Mouse (Mus musculus) Patski (cell line): ENCODE measurements around the gene Bpifa6. TPM values are rescaled to one million over a fixed set of nuclear protein-coding genes. Genes with fewer than 3 reads are reported as not detected.
"Not testable (repeated sequence)": the region's sequence is repeated elsewhere in the genome, so short reads cannot be mapped to it uniquely, and the experiment has no call there.

Source experiments
- ATAC-seq: fragments of 100-300 bp; one replicate; pipeline ENCODE4 v1.8.0; 2021
- CTCF ChIA-PET: fragments of 350-600 bp; sonication (Branson Sonifier 250); formaldehyde crosslinking; loops from one replicate; lab custom pipeline; 2022; ENCODE audit warnings: inconsistent platforms; lab: Charles Lee
- POLR2A ChIA-PET: fragments of 350-600 bp; sonication (Branson Sonifier 250); formaldehyde crosslinking; loops from one replicate; lab custom pipeline; 2022; ENCODE audit warnings: antibody characterized with exemption, inconsistent platforms; lab: Charles Lee
- DNase-seq: peaks from one replicate; pipeline ENCODE4 v3.0.0-alpha.2; 2011; ENCODE audit warnings: low read depth, low spot score
- H3K27me3 ChIP-seq: fragments of 371-371 bp; one replicate; pipeline ENCODE4 v1.5.1; 2021
- CTCF ChIP-seq: fragments of 100-300 bp; IDR thresholded peaks from one replicate; pipeline ENCODE4 v1.5.1; 2021
- in situ Hi-C: fragments of 300-500 bp; cut with MboI; formaldehyde crosslinking; loops from 3 replicates; pipeline ENCODE4 v1.11.1; 2018; ENCODE audit warnings: low pct_unique_long_range_greater_than_20kb, mixed read lengths
- polyA plus RNA-seq: library from polyadenylated mRNA; unstranded; gene quantifications from one replicate; pipeline ENCODE4 v1.2.3, GENCODE M21; 2021

The Bpifa6 gene
- polyA plus RNA-seq, 1 experiment from 2014 or later, result not detected

DNA sequence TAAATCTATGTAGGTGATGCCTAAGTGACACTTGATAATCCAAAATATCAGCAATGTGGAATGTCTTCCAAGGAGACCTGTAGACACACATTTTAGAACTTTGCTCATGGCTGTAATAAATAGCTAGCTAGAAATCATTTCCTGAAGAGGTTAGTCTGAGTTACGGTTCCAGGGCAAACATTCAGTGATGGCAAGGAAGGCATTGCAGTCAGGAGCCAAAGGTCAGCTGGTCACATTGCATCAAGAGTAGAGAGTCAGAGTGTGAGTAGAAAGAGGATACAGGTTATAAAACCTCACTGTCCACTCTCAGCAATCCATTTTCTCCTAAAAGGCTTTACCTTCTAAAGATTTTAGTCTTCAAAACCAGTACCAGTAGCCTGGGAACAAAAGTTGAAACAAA, 43.2 kb downstream of the Bpifa6 start:
- in situ Hi-C loops, result no loop called here
- TF ChIP-seq CTCF, result no peak
- H3K27me3 ChIP-seq, result peaks cover 26% of the 10 kb centered on the region
- ChIA-PET CTCF (no interaction called here), POLR2A (no interaction called here)
- ATAC-seq (no peak), DNase-seq (no peak)

- POLR2A ChIA-PET, ATAC-seq, CTCF ChIA-PET, H3K27me3 ChIP-seq, in situ Hi-C loops, DNase-seq: not testable (repeated sequence)
These were observed 49.9 kb downstream of the Bpifa6 start for GRCm38 (mm10) chr2:154024676-154025075.

DNA sequence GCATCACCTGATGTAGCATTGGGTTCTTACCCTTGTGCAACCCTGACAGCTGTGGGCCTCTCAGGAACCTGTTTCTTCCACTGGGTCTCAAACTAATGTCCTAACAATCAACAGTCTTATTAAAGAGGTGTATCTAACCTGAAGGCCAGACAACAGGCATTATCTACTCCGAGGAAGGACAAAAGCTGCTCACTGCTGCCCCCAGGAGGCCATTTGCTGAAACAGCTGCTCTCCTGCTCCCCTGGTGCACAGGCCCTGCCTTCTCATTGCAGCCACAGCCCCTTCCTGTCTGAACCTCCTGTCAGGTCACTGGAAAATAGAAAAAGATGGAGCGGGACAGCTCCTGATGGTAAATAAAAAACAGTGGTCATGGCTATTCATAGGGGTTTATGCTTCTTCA, 64.2 kb downstream of the Bpifa6 start:
- peaks cover 8% of the 10 kb centered on the region for H3K27me3 ChIP-seq
- DNase-seq (no peak), ATAC-seq (no peak)
- ChIA-PET CTCF (interaction anchor here (1.0 kb wide), 1 partner anchor 21 kb away, joined by 3 read pairs; no protein-coding TSS in a partner anchor), POLR2A (no interaction called here)
- peak; percentile 64 for TF ChIP-seq CTCF
- in situ Hi-C loops, result no loop called here

DNA sequence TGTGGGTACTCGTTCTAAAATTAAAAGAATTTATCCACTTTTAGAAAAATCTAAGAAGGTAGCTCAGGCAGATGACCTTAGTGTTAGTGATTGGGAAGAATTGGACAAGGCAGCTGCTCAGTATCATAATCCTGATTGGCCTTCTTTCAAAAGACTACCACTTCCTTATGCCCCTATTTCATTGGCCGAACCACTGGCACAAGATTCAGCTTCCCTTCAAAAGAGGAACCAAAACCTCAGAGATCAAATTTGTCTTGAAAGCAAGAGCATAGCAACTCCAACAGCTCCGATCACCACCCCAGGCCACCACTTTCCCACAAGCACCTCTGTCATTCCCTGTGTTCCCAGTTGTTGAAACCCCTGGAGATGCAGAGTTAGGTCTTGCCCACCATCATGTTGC, 70.0 kb downstream of the Bpifa6 start:
- in situ Hi-C loops, result no loop called here

More for the DNA sequence above, 70.0 kb downstream of the Bpifa6 start:
- POLR2A ChIA-PET, result no interaction called here
- TF ChIP-seq CTCF, result no peak
- CTCF ChIA-PET, result no interaction called here
- peaks cover 19% of the 10 kb centered on the region for H3K27me3 ChIP-seq
- ATAC-seq, result no peak
- DNase-seq, result no peak

Other genes with a start within 250 kb of the Bpifa6 start
- gene Mapre1, start 233.7 kb upstream of the Bpifa6 start, polyA plus RNA-seq, result 118 TPM
- 0.83 TPM for gene Efcab8, start 195.0 kb upstream of the Bpifa6 start, polyA plus RNA-seq
- not detected for gene Sun5, start 103.9 kb upstream of the Bpifa6 start, polyA plus RNA-seq
- gene Bpifb2, start 99.9 kb upstream of the Bpifa6 start, polyA plus RNA-seq, result not detected
- gene Bpifb6, start 74.6 kb upstream of the Bpifa6 start, polyA plus RNA-seq, result not detected
- not detected for gene Bpifb3, start 56.7 kb upstream of the Bpifa6 start, polyA plus RNA-seq
- not detected for gene Bpifb4, start 36.7 kb upstream of the Bpifa6 start, polyA plus RNA-seq
- gene Bpifa2, start 33.3 kb downstream of the Bpifa6 start, polyA plus RNA-seq, result not detected
- not detected for gene Bpifa3, start 155.4 kb downstream of the Bpifa6 start, polyA plus RNA-seq
- gene Bpifa1, start 167.9 kb downstream of the Bpifa6 start, polyA plus RNA-seq, result not detected
- not detected for gene Bpifa5, start 187.7 kb downstream of the Bpifa6 start, polyA plus RNA-seq
- gene Bpifb1, start 215.9 kb downstream of the Bpifa6 start, polyA plus RNA-seq, result 0.04 TPM
- 0.19 TPM for gene Bpifb5, start 248.8 kb downstream of the Bpifa6 start, polyA plus RNA-seq